Mouse (Mus musculus): ENCODE results near the gene 4932429P05Rik.

The 4932429P05Rik gene

GRCm38 (mm10) chrX:89751968-89752367, at the start of gene 4932429P05Rik:
TSS of gene 4932429P05Rik (plus strand) at chrX:89752268.
- no peak for DNase-seq (ENCODE audit: low read depth in 1 of 2, low spot score in 2 of 2)
